Mouse (Mus musculus) limb, embryonic 15.5 days (tissue): ENCODE results near the gene Naa40. TPM values are rescaled to one million over a fixed set of nuclear protein-coding genes. Genes with fewer than 3 reads are reported as not detected.

Experiments used
- ATAC-seq: fragments of 200-750 bp; cut with Nextera tagmentation; 2 replicates; pipeline ENCODE4 v1.8.0; 2017; ENCODE audit warnings: low read depth, moderate TSS enrichment; ENCODE audit not compliant: insufficient number of reproducible peaks, low FRiP score, low TSS enrichment
- H3K27ac ChIP-seq: fragments of 300-500 bp; sonication (generic); 2 replicates; pipeline ENCODE4 v1.5.1; 2015; ENCODE audit warnings: moderate library complexity, mild to moderate bottlenecking, inconsistent platforms
- H3K27me3 ChIP-seq: fragments of 300-500 bp; sonication (generic); 2 replicates; pipeline ENCODE4 v1.6.1; 2015; ENCODE audit warnings: inconsistent platforms
- H3K36me3 ChIP-seq: fragments of 300-500 bp; sonication (generic); 2 replicates; pipeline ENCODE4 v1.6.1; 2015; ENCODE audit warnings: inconsistent platforms
- H3K4me1 ChIP-seq: fragments of 300-500 bp; sonication (generic); 2 replicates; pipeline ENCODE4 v1.6.1; 2015; ENCODE audit warnings: inconsistent platforms
- H3K4me2 ChIP-seq: fragments of 300-500 bp; sonication (generic); 2 replicates; pipeline ENCODE4 v1.6.1; 2015; ENCODE audit warnings: mild to moderate bottlenecking, inconsistent platforms
- H3K4me3 ChIP-seq: fragments of 300-500 bp; sonication (generic); 2 replicates; pipeline ENCODE4 v1.5.1; 2015; ENCODE audit warnings: mild to moderate bottlenecking, inconsistent platforms
- H3K9ac ChIP-seq: fragments of 300-500 bp; sonication (generic); 2 replicates; pipeline ENCODE4 v1.6.1; 2015; ENCODE audit warnings: inconsistent platforms
- H3K9me3 ChIP-seq: fragments of 300-500 bp; sonication (generic); 2 replicates; pipeline ENCODE4 v1.6.1; 2016; ENCODE audit warnings: inconsistent platforms
- WGBS: fragments of 180-500 bp; shearing (Covaris S2); methylation state at CpG from one replicate; pipeline ENCODE4 v1.1.7; 2015; 5-methylcytosine and 5-hydroxymethylcytosine counted together
- polyA plus RNA-seq: library from polyadenylated mRNA; unstranded; fragments of >200 nt; fragmentation: Nextera tagmentation; extraction: Ambion mirVana; gene quantifications from 2 replicates; pipeline ENCODE4 v1.2.1, GENCODE M21; 2015

Naa40 gene
- polyA plus RNA-seq: 43.4 and 45.0 TPM in 2 replicates

- Histone ChIP-seq H3K27ac (peak within 1 kb of the TSS; percentile 81), H3K4me3 (peak within 1 kb of the TSS; percentile 84), H3K9me3 (no peaks in the 10 kb centered on the region), H3K36me3 (0 out of 2 replicates have a peak, but pooled peaks cover 14% of the 10 kb centered on the region), H3K9ac (peak within 1 kb of the TSS; percentile 81), H3K27me3 (no peaks in the 10 kb centered on the region), H3K4me2 (peak within 1 kb of the TSS; percentile 92), H3K4me1 (peaks cover 18% of the 10 kb centered on the region)
- ATAC-seq: peak; percentile 92
- whole genome bisulfite sequencing: under 1% methylated on average over 80 of the region's 80 CpGs
These were observed at the start of gene Naa40 for GRCm38 (mm10) chr19:7240782-7241690. Gene Naa40 (minus strand): TSS chr19:7241183.

DNA sequence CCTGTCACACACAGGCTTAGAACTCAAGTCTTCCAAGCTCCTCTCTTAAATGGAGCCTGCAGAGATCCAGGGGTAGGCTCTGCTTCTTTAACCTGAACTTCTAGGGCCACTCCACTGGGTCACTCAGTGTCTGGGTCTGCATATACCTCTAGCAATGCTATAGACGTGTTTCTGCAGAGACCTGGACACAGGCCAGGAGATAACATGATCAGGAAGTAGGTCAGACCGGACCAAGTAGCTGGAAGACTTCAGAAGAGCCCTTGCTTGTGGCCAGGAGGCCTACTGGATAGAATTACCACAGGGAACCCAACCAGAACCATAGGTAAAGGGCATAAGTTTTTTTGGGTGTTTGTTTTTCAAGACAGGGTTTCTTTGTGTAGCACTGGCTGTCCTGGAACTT is 48.8 kb upstream of the Naa40 start:
- H3K4me2 ChIP-seq: no peak overlapping the region
- H3K27me3 ChIP-seq: no peaks in the 10 kb centered on the region
- peaks cover 28% of the 10 kb centered on the region for H3K4me1 ChIP-seq
- H3K9me3 ChIP-seq: no peaks in the 10 kb centered on the region
- H3K27ac ChIP-seq: no peak overlapping the region
- no peak overlapping the region for H3K4me3 ChIP-seq
- peaks cover 42% of the 10 kb centered on the region for H3K36me3 ChIP-seq
- ATAC-seq: no peak
- H3K9ac ChIP-seq: no peak overlapping the region
- WGBS: 51% methylated on average over 2 of the region's 2 CpGs

- H3K36me3 ChIP-seq: peaks cover 57% of the 10 kb centered on the region
- 88% methylated on average over 3 of the region's 3 CpGs for WGBS
- no peaks in the 10 kb centered on the region for H3K9me3 ChIP-seq
These were observed 47.3 kb upstream of the Naa40 start for GRCm38 (mm10) chr19:7288288-7288687.

DNA sequence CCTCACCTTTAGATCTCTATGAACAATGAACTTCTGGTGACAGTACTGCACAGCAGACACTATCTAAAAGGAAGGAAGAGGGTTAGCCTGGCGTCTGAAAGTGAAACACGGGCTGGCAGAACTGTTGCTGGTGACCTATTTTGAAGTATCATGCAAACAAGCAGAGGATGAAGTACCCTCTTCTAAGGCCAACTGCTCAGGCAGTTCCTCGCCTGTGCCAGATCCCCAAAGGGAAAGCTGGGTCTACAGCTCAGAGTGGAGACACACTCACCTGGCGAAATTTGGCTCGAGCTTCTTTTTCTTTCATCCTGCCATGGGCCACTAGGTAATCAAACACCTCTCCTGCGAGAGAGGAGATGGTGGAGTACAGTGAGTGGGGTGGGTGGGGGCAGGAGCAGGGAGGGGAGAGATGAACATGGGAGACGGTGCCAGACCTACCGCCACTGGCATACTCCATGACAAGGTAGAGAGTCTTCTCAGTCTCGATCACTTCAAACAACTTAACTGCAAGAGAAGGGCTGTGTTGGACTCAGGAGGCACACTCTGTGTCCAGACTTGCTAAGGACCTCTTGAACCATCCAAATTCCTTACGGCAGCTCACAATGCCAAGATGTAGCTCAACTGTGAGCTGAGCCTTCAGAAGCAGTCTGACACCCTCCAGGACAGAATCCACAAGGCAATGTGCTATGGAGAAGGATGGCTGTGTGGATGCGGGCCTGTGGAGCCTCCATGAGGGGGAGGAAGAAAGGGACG is 45.8 kb upstream of the Naa40 start:
- H3K4me2 ChIP-seq: no peak overlapping the region
- no peak for ATAC-seq
- no peaks in the 10 kb centered on the region for H3K27me3 ChIP-seq
- no peaks in the 10 kb centered on the region; the same call in 1 of the 2 replicates for H3K4me1 ChIP-seq
- no peaks in the 10 kb centered on the region for H3K9me3 ChIP-seq
- no peak overlapping the region for H3K9ac ChIP-seq
- no peak overlapping the region for H3K4me3 ChIP-seq
- peaks cover 72% of the 10 kb centered on the region for H3K36me3 ChIP-seq
- H3K27ac ChIP-seq: no peak overlapping the region
- 84% methylated on average over 12 of the region's 12 CpGs for WGBS

More at GRCm38 (mm10) chr19:7288288-7288687, 47.3 kb upstream of the Naa40 start:
- no peaks in the 10 kb centered on the region for H3K27me3 ChIP-seq
- no peak overlapping the region for H3K4me2 ChIP-seq
- H3K27ac ChIP-seq: no peak overlapping the region
- no peak overlapping the region for H3K9ac ChIP-seq
- no peak for ATAC-seq
- no peak overlapping the region for H3K4me3 ChIP-seq
- H3K4me1 ChIP-seq: peaks cover 14% of the 10 kb centered on the region

- Histone ChIP-seq H3K9me3 (no peaks in the 10 kb centered on the region), H3K4me1 (peaks cover 47% of the 10 kb centered on the region), H3K9ac (no peak overlapping the region), H3K4me2 (no peak overlapping the region), H3K36me3 (peaks cover 96% of the 10 kb centered on the region), H3K27ac (0 out of 2 replicates have a peak overlapping the region, but pooled peaks have one; percentile 17), H3K27me3 (no peaks in the 10 kb centered on the region), H3K4me3 (no peak overlapping the region)
- WGBS: 84% methylated on average over 18 of the region's 18 CpGs
- no peak for ATAC-seq
These were observed 39.8 kb upstream of the Naa40 start for GRCm38 (mm10) chr19:7280557-7281330.

DNA sequence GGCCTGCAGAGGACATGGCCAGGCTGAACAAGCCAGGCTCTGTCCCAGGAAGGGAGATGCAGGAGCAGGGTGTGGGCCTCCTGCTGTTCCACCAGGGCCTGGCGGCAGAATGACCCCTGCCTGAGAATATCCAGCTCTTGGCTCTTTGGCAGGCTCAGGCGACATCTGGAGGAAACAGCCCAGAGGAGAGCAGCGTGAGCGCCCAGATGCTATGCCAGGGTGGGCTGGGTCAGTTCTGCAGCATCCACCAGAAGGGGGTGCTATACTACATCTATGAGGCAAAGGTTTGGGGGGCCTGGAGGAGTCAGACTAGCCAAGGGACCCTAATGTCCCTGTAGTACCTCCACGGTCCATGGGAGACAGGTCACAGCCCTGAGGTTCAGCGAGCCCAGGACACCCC is 38.1 kb upstream of the Naa40 start:
- peaks cover 63% of the 10 kb centered on the region for H3K4me1 ChIP-seq
- H3K36me3 ChIP-seq: peaks cover 88% of the 10 kb centered on the region
- H3K4me3 ChIP-seq: no peak overlapping the region
- H3K9ac ChIP-seq: no peak overlapping the region
- H3K4me2 ChIP-seq: no peak overlapping the region
- H3K9me3 ChIP-seq: no peaks in the 10 kb centered on the region
- peak; percentile 22; the same call in 1 of the 2 replicates for ATAC-seq
- H3K27ac ChIP-seq: peak overlapping the region; percentile 57
- 31% methylated on average over 6 of the region's 6 CpGs for WGBS
- H3K27me3 ChIP-seq: no peaks in the 10 kb centered on the region

DNA sequence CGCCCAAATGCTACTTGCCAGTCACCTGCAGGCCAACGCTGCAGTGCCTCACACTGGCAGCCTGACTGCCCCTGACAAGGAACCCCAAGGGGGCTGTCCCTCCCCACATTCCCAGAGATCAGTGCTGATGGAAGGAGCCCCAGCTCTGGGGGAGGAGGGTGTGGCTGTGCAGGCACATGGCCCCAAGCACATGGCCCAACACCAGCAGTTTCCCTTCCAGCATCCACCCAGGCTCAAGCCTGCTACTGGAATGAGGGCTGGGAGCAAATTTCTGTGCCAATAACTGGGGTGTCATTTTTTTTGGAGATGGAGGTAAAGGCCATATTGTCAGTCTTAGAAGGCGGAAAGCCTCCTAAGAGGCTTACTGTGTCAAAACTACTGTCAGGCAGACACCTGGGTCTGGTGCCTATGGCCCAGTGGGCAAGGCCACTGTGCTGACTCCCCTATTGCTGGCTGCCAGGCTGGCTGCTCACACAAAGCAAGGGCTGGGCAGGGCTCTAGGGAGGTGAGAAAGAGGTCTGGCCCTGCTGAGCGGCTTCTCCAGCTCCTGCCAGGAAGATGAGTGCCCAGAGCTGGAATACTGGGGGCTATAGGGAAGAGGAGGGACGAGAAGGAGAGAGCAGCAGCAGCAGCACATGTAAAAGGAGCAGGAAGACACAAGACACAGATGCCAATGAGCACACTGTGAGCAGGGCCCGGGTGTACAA is 37.4 kb upstream of the Naa40 start:
- ATAC-seq: no peak
- H3K4me2 ChIP-seq: no peak overlapping the region
- H3K9me3 ChIP-seq: no peaks in the 10 kb centered on the region
- no peak overlapping the region for H3K4me3 ChIP-seq
- H3K27me3 ChIP-seq: no peaks in the 10 kb centered on the region
- H3K27ac ChIP-seq: peak overlapping the region; percentile 57
- peaks cover 65% of the 10 kb centered on the region for H3K4me1 ChIP-seq
- 69% methylated on average over 6 of the region's 6 CpGs for WGBS
- H3K36me3 ChIP-seq: peaks cover 88% of the 10 kb centered on the region
- no peak overlapping the region for H3K9ac ChIP-seq

- H3K27me3 ChIP-seq: no peaks in the 10 kb centered on the region
- 67% methylated on average over 7 of the region's 7 CpGs for WGBS
- H3K4me2 ChIP-seq: no peak overlapping the region
- H3K9ac ChIP-seq: no peak overlapping the region
- H3K4me3 ChIP-seq: no peak overlapping the region
- H3K4me1 ChIP-seq: peaks cover 65% of the 10 kb centered on the region
- peaks cover 88% of the 10 kb centered on the region for H3K36me3 ChIP-seq
- peak overlapping the region; percentile 57 for H3K27ac ChIP-seq
- ATAC-seq: no peak
- H3K9me3 ChIP-seq: no peaks in the 10 kb centered on the region
These were observed 35.8 kb upstream of the Naa40 start for GRCm38 (mm10) chr19:7276796-7277195.

- no peak for ATAC-seq
- peaks cover 69% of the 10 kb centered on the region for H3K4me1 ChIP-seq
- H3K9ac ChIP-seq: no peak overlapping the region
- H3K4me2 ChIP-seq: no peak overlapping the region
- H3K27ac ChIP-seq: peak overlapping the region; percentile 80
- peaks cover 88% of the 10 kb centered on the region for H3K36me3 ChIP-seq
- no peaks in the 10 kb centered on the region for H3K27me3 ChIP-seq
- H3K4me3 ChIP-seq: no peak overlapping the region
- no peaks in the 10 kb centered on the region for H3K9me3 ChIP-seq
- WGBS: 53% methylated on average over 7 of the region's 7 CpGs
These were observed 35.2 kb upstream of the Naa40 start for GRCm38 (mm10) chr19:7276053-7276659.

GRCm38 (mm10) chr19:7275131-7275789 is 34.3 kb upstream of the Naa40 start:
- Histone ChIP-seq H3K27ac (peak overlapping the region; percentile 80), H3K4me2 (0 out of 2 replicates have a peak overlapping the region, but pooled peaks have one; percentile 6), H3K4me1 (peaks cover 71% of the 10 kb centered on the region), H3K36me3 (peaks cover 87% of the 10 kb centered on the region), H3K27me3 (no peaks in the 10 kb centered on the region), H3K4me3 (no peak overlapping the region), H3K9ac (0 out of 2 replicates have a peak overlapping the region, but pooled peaks have one; percentile 8), H3K9me3 (no peaks in the 10 kb centered on the region)
- WGBS: 35% methylated on average over 7 of the region's 7 CpGs
- ATAC-seq: no peak
